Mouse (Mus musculus) ES-Bruce4 (cell line): ENCODE measurements around the gene Hsd17b3.

Experiments used
- CTCF ChIP-seq: IDR thresholded peaks from one replicate; pipeline ENCODE4 v1.8.1; 2011; ENCODE audit warnings: low read depth, low read length
- POLR2A ChIP-seq: IDR thresholded peaks from one replicate; pipeline ENCODE4 v1.8.1; 2011; ENCODE audit warnings: low read length; ENCODE audit not compliant: insufficient read depth

- TF ChIP-seq CTCF (no peak), POLR2A (no peak)
Measured at GRCm38 (mm10) chr13:64039976-64040375, 49.1 kb downstream of the Hsd17b3 start.
